Mouse (Mus musculus): ENCODE data around the gene Tceal1. TPM values are rescaled to one million over a fixed set of nuclear protein-coding genes. Genes with fewer than 3 reads are reported as not detected.

Gene Tceal1
- polyA plus RNA-seq, 1 experiment from 2014 or later, result 9.0 TPM

GRCm38 (mm10) chrX:136740087-136740790 is 32.5 kb downstream of the Tceal1 start:
- H3K4me1 ChIP-seq (replicated peaks), result peaks cover 8% of the 10 kb centered on the region; the same call in 1 of the 2 replicates
- peak overlapping the region; percentile 58 for H3K4me3 ChIP-seq
- H3K27me3 ChIP-seq (ENCODE audit: insufficient read depth, poor library complexity, severe bottlenecking), result no peaks in the 10 kb centered on the region
- DNase-seq (ENCODE audit: low spot score), result peak; percentile 13
- H3K9me3 ChIP-seq, result no peaks in the 10 kb centered on the region
- peak overlapping the region; percentile 91 for H3K27ac ChIP-seq
- WGBS, result 23% methylated on average over 15 of the region's 15 CpGs
- peaks cover 36% of the 10 kb centered on the region for H3K36me3 ChIP-seq

GRCm38 (mm10) chrX:136740791-136741650 is 33.2 kb downstream of the Tceal1 start:
- 20% methylated on average over 39 of the region's 39 CpGs for WGBS
- no peaks in the 10 kb centered on the region for H3K9me3 ChIP-seq
- no peaks in the 10 kb centered on the region for H3K27me3 ChIP-seq (ENCODE audit: insufficient read depth, poor library complexity, severe bottlenecking)
- peaks cover 29% of the 10 kb centered on the region for H3K36me3 ChIP-seq
- H3K4me3 ChIP-seq, result peak overlapping the region; percentile 58
- H3K4me1 ChIP-seq (replicated peaks), result peaks cover 8% of the 10 kb centered on the region; the same call in 1 of the 2 replicates
- peak overlapping the region; percentile 91 for H3K27ac ChIP-seq
- peak; percentile 92 for DNase-seq (ENCODE audit: low spot score)

- Histone ChIP-seq H3K4me3 (peak overlapping the region; percentile 58), H3K9me3 (no peaks in the 10 kb centered on the region), H3K4me1 (replicated peaks) (peaks cover 8% of the 10 kb centered on the region; the same call in 1 of the 2 replicates), H3K36me3 (peaks cover 24% of the 10 kb centered on the region), H3K27me3 (ENCODE audit: insufficient read depth, poor library complexity, severe bottlenecking) (no peaks in the 10 kb centered on the region), H3K27ac (peak overlapping the region; percentile 91)
- peak; percentile 64 for DNase-seq (ENCODE audit: low spot score)
- 21% methylated on average over 46 of the region's 46 CpGs for WGBS
Observed at GRCm38 (mm10) chrX:136741651-136742201, 33.9 kb downstream of the Tceal1 start.

GRCm38 (mm10) chrX:136742241-136742640 is 34.5 kb downstream of the Tceal1 start:
- DNase-seq (ENCODE audit: low spot score), result peak; percentile 8
- Histone ChIP-seq H3K9me3 (no peaks in the 10 kb centered on the region), H3K27me3 (ENCODE audit: insufficient read depth, poor library complexity, severe bottlenecking) (no peaks in the 10 kb centered on the region), H3K4me1 (replicated peaks) (peaks cover 8% of the 10 kb centered on the region; the same call in 1 of the 2 replicates), H3K4me3 (peak overlapping the region; percentile 58), H3K27ac (peak overlapping the region; percentile 91), H3K36me3 (peaks cover 18% of the 10 kb centered on the region)
- 18% methylated on average over 10 of the region's 10 CpGs for WGBS

- no peaks in the 10 kb centered on the region for H3K27me3 ChIP-seq (ENCODE audit: insufficient read depth, poor library complexity, severe bottlenecking)
- no peaks in the 10 kb centered on the region for H3K9me3 ChIP-seq
- peak overlapping the region; percentile 91 for H3K27ac ChIP-seq
- DNase-seq (ENCODE audit: low spot score), result peak; percentile 49
- H3K4me3 ChIP-seq, result peak overlapping the region; percentile 58
- 33% methylated on average over 5 of the region's 5 CpGs for WGBS
- H3K4me1 ChIP-seq (replicated peaks), result peaks cover 8% of the 10 kb centered on the region; the same call in 1 of the 2 replicates
- peaks cover 14% of the 10 kb centered on the region for H3K36me3 ChIP-seq
Observed at GRCm38 (mm10) chrX:136742661-136743103, 34.9 kb downstream of the Tceal1 start.

GRCm38 (mm10) chrX:136743459-136743858 is 35.7 kb downstream of the Tceal1 start, which contains the start of gene Morf4l2:
Gene Morf4l2 (minus strand): TSS chrX:136743690.
- Histone ChIP-seq H3K4me3 (peak within 1 kb of the TSS; percentile 58), H3K27ac (peak within 1 kb of the TSS; percentile 91)
- 88% methylated on average over 12 of the region's 12 CpGs for WGBS

GRCm38 (mm10) chrX:136744663-136745062 is 36.9 kb downstream of the Tceal1 start:
- Histone ChIP-seq H3K4me3 (no peak overlapping the region), H3K27ac (no peak overlapping the region), H3K27me3 (ENCODE audit: insufficient read depth, poor library complexity, severe bottlenecking) (peaks cover 7% of the 10 kb centered on the region; the same call in 1 of the 2 replicates), H3K36me3 (peaks cover 10% of the 10 kb centered on the region; the same call in 1 of the 2 replicates), H3K9me3 (no peaks in the 10 kb centered on the region), H3K4me1 (replicated peaks) (no peaks in the 10 kb centered on the region)
- 81% methylated on average over 8 of the region's 8 CpGs for WGBS
- DNase-seq (ENCODE audit: low spot score), result no peak

More at GRCm38 (mm10) chrX:136743459-136743858, 35.7 kb downstream of the Tceal1 start, which contains the start of gene Morf4l2:
- Histone ChIP-seq H3K27me3 (ENCODE audit: insufficient read depth, poor library complexity, severe bottlenecking) (no peaks in the 10 kb centered on the region), H3K36me3 (peaks cover 6% of the 10 kb centered on the region), H3K4me1 (replicated peaks) (peaks cover 6% of the 10 kb centered on the region; the same call in 1 of the 2 replicates), H3K9me3 (no peaks in the 10 kb centered on the region)
- DNase-seq (ENCODE audit: low spot score), result no peak

- Histone ChIP-seq H3K36me3 (peaks cover 10% of the 10 kb centered on the region; the same call in 1 of the 2 replicates), H3K27ac (no peak overlapping the region), H3K27me3 (ENCODE audit: insufficient read depth, poor library complexity, severe bottlenecking) (peaks cover 7% of the 10 kb centered on the region; the same call in 1 of the 2 replicates), H3K9me3 (no peaks in the 10 kb centered on the region), H3K4me3 (no peak overlapping the region), H3K4me1 (replicated peaks) (no peaks in the 10 kb centered on the region)
- no peak for DNase-seq (ENCODE audit: low spot score)
- 86% methylated on average over 4 of the region's 4 CpGs for WGBS
Observed at GRCm38 (mm10) chrX:136749329-136749728, 41.5 kb downstream of the Tceal1 start.

- H3K36me3 ChIP-seq, result no peaks in the 10 kb centered on the region
- 91% methylated on average over 3 of the region's 3 CpGs for WGBS
Observed at GRCm38 (mm10) chrX:136755464-136755863, 47.7 kb downstream of the Tceal1 start.

More at GRCm38 (mm10) chrX:136755464-136755863, 47.7 kb downstream of the Tceal1 start:
- Histone ChIP-seq H3K27me3 (ENCODE audit: insufficient read depth, poor library complexity, severe bottlenecking) (no peaks in the 10 kb centered on the region), H3K27ac (no peak overlapping the region), H3K9me3 (no peaks in the 10 kb centered on the region), H3K4me1 (replicated peaks) (no peaks in the 10 kb centered on the region), H3K4me3 (no peak overlapping the region)
- no peak for DNase-seq (ENCODE audit: low spot score)

Other genes starting within 250 kb of the Tceal1 start
- gene Kir3dl1, start 190.0 kb upstream of the Tceal1 start, polyA plus RNA-seq (2016; fragmentation: Nextera tagmentation; extraction: Ambion mirVana), result not detected in 2 replicates
- not detected in 2 replicates for gene Kir3dl2, start 163.9 kb upstream of the Tceal1 start, polyA plus RNA-seq (2016; fragmentation: Nextera tagmentation; extraction: Ambion mirVana)
- 8.3 and 12.2 TPM in 2 replicates for gene Tceal3, start 117.1 kb upstream of the Tceal1 start, polyA plus RNA-seq (2016; fragmentation: Nextera tagmentation; extraction: Ambion mirVana)
- gene Morf4l2, start 35.7 kb downstream of the Tceal1 start, polyA plus RNA-seq (2016; fragmentation: Nextera tagmentation; extraction: Ambion mirVana), result 514 and 571 TPM in 2 replicates
- 0.14 TPM in 1 of 2 replicates, not detected in the other for gene Glra4, start 72.2 kb downstream of the Tceal1 start, polyA plus RNA-seq (2016; fragmentation: Nextera tagmentation; extraction: Ambion mirVana)
- 12.8 and 23.7 TPM in 2 replicates for gene Plp1, start 114.7 kb downstream of the Tceal1 start, polyA plus RNA-seq (2016; fragmentation: Nextera tagmentation; extraction: Ambion mirVana)
- gene Rab9b, start 160.8 kb downstream of the Tceal1 start, polyA plus RNA-seq (2016; fragmentation: Nextera tagmentation; extraction: Ambion mirVana), result 1.2 and 2.5 TPM in 2 replicates
- not detected in 2 replicates for gene H2bfm, start 219.3 kb downstream of the Tceal1 start, polyA plus RNA-seq (2016; fragmentation: Nextera tagmentation; extraction: Ambion mirVana)